Mouse (Mus musculus) midbrain, embryonic 10.5 days (tissue): Measurements from ENCODE around the gene Trpm4. TPM values are rescaled to one million over a fixed set of nuclear protein-coding genes. Genes with fewer than 3 reads are reported as not detected.

Experiments
- DNase-seq: peaks from one replicate; pipeline ENCODE4 v3.0.0-alpha.2; 2017; ENCODE audit warnings: low spot score
- H3K27ac ChIP-seq: fragments of 300-500 bp; sonication (generic); replicated peaks from 2 replicates; pipeline ENCODE4 v1.5.1; 2016; ENCODE audit warnings: mild to moderate bottlenecking
- H3K27me3 ChIP-seq: fragments of 300-500 bp; sonication (generic); 2 replicates; pipeline ENCODE4 v1.6.1; 2016; ENCODE audit warnings: low read depth, mild to moderate bottlenecking; ENCODE audit not compliant: poor library complexity, severe bottlenecking
- H3K36me3 ChIP-seq: fragments of 300-500 bp; sonication (generic); 2 replicates; pipeline ENCODE4 v1.6.1; 2016; ENCODE audit warnings: mild to moderate bottlenecking, moderate library complexity
- H3K4me1 ChIP-seq: fragments of 300-500 bp; sonication (generic); 2 replicates; pipeline ENCODE4 v1.6.1; 2016
- H3K4me3 ChIP-seq: fragments of 300-500 bp; sonication (generic); 2 replicates; pipeline ENCODE4 v1.5.1; 2016; ENCODE audit warnings: mild to moderate bottlenecking, moderate library complexity
- H3K9me3 ChIP-seq: fragments of 300-500 bp; sonication (generic); replicated peaks from 2 replicates; pipeline ENCODE4 v1.6.1; 2016; ENCODE audit warnings: mild to moderate bottlenecking
- WGBS: fragments of 180-500 bp; shearing (Covaris S2); methylation state at CpG from one replicate; pipeline ENCODE4 v1.1.7; 2016; 5-methylcytosine and 5-hydroxymethylcytosine counted together
- polyA plus RNA-seq: library from polyadenylated mRNA; unstranded; fragments of >200 nt; fragmentation: Nextera tagmentation; extraction: Ambion mirVana; gene quantifications from 2 replicates; pipeline ENCODE4 v1.2.1, GENCODE M21; 2016

Gene Trpm4
- polyA plus RNA-seq, 1 experiment from 2014 or later = 7.0 TPM

DNA sequence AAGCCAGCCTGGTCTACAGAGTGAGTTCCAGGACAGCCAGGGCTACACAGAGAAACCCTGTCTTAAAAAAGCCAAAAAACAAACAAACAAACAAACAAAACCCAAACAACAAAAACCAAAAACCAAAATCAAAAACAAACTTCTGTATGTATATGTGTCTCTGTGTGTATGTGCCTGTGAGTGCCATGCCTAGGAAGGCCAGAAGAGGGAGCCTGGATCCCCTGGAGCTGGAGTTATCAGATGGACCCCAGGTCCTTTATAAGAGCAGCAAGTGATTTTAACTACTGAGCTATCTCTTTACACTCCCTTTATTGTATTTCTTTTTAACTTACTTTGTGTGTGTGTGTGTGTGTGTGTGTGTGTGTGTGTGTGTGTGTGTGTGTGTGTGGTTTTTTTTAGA lies 7.8 kb downstream of the Trpm4 start:
- H3K4me1 ChIP-seq = no peaks in the 10 kb centered on the region
- H3K36me3 ChIP-seq = no peaks in the 10 kb centered on the region
- H3K27ac ChIP-seq = no peak overlapping the region
- DNase-seq = no peak
- H3K4me3 ChIP-seq = no peak overlapping the region
- no peaks in the 10 kb centered on the region for H3K27me3 ChIP-seq
- no peaks in the 10 kb centered on the region for H3K9me3 ChIP-seq

DNA sequence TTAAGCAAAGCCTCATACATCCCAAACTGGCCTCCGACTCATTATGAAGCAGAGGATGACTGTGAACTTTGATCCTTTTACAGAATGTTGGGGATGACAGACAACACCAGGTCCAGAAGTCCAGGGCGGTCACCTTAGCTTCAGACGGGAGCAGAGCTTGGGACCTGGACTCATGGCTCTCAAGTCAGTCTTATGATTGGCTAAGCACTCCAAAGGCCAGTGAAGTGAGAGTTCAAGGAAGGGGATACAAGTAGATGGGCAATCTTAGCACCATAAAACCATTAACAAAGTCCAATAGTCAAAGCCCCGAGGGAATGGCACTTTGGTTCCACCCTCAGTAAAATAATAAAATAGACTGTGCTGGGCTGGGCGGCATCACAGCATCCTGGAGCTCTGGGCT lies 10.5 kb downstream of the Trpm4 start:
- no peaks in the 10 kb centered on the region for H3K4me1 ChIP-seq
- 89% methylated on average over 5 of the region's 5 CpGs for WGBS
- DNase-seq = no peak
- no peak overlapping the region for H3K4me3 ChIP-seq
- no peak overlapping the region for H3K27ac ChIP-seq
- H3K9me3 ChIP-seq = no peaks in the 10 kb centered on the region
- no peaks in the 10 kb centered on the region for H3K36me3 ChIP-seq
- H3K27me3 ChIP-seq = no peaks in the 10 kb centered on the region

DNA sequence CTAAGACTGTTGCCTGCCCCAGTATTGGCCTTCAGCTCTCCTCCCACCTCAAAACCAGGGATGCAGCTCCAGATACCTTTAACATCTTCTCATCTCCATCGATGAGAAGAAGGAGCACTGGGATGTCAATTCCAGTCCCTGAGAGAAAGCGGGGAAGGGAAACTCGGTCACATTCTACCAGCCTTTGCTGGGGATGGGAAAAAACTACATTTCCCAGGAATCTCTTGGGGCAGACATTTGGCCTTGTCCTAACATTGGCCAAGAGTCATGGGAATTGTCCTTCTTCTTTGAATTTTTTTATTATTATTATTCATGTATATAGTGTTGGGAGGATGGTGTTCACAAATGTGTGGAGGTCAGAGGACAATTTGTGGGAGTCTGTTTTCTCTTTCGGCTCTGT lies 11.3 kb downstream of the Trpm4 start:
- no peak overlapping the region for H3K4me3 ChIP-seq
- H3K9me3 ChIP-seq = no peaks in the 10 kb centered on the region
- no peak overlapping the region for H3K27ac ChIP-seq
- no peaks in the 10 kb centered on the region for H3K27me3 ChIP-seq
- no peaks in the 10 kb centered on the region for H3K36me3 ChIP-seq
- WGBS = 95% methylated on average over 4 of the region's 4 CpGs
- DNase-seq = no peak
- no peaks in the 10 kb centered on the region for H3K4me1 ChIP-seq

DNA sequence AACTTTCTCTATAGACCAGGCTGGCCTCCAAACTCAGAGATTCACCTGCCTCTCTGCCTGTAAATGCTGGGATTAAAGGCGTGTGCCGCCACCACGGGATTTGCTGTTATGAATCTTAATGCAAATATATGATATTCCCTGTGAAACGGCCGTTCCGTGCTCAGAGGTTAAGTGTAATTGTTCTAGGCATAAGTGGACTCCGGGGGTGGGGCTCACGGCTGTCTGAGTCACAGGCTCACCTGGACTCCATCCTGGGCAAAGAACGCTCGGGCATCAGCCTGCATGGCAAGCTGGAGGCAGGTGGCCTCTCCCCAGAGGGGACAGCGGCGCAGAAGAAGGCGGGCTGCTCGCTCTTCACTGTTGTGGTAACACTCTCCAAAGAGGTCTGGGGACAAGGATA lies 17.0 kb downstream of the Trpm4 start:
- Histone ChIP-seq H3K36me3 (no peaks in the 10 kb centered on the region), H3K27me3 (no peaks in the 10 kb centered on the region), H3K4me1 (peaks cover 13% of the 10 kb centered on the region), H3K4me3 (no peak overlapping the region), H3K9me3 (no peaks in the 10 kb centered on the region), H3K27ac (no peak overlapping the region)
- DNase-seq = no peak
- 94% methylated on average over 14 of the region's 14 CpGs for WGBS

DNA sequence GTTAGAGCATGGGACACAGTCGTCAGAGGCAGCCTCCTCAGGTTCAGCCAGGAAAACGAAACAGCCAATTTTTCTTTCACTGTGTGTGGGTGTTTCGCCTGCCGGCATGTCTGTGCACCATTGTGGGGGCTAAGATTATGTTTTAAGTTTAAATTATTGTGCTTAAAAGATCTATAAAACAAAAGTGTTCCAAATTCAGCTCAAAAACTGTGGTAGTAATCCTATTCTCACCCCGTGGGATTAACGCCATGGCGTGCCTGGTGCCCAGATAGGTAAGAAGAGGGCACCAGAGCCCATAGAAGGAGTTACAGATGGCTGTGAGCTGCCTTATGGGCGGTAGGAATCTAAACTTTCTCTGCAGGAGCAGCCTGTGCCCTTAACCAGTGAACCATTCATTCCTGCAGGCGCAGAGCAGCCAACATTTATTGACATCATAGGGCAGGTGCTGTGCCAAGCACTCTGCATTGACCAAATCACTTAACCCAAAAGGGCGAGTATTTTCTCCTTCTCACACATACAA lies 18.3 kb downstream of the Trpm4 start:
- no peaks in the 10 kb centered on the region for H3K27me3 ChIP-seq
- H3K9me3 ChIP-seq = no peaks in the 10 kb centered on the region
- WGBS = 89% methylated on average over 10 of the region's 10 CpGs
- no peak overlapping the region for H3K27ac ChIP-seq
- peaks cover 15% of the 10 kb centered on the region for H3K4me1 ChIP-seq
- H3K36me3 ChIP-seq = no peaks in the 10 kb centered on the region
- DNase-seq = no peak
- H3K4me3 ChIP-seq = no peak overlapping the region

DNA sequence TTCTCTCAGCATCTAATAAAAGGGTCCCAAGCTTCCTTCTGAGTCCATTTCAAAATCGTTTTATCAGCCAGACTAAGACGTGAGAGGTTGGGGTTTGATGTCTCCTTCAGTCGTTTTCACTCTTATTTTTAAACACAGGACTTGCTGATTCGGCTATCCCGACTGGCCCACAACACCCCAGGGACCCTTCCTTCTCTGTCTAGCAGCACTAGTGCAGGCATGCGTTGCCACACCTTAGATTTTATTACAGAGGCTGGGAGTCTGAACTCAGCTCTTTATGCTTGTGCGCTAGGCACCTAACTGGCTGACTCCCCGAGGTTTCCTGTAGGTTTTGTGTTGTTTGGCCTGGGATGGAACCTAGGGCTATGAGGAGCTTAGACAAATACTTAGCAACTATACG lies 20.1 kb downstream of the Trpm4 start:
- WGBS = 57% methylated on average over 9 of the region's 9 CpGs
- H3K9me3 ChIP-seq = no peaks in the 10 kb centered on the region
- H3K4me3 ChIP-seq = no peak overlapping the region
- no peak for DNase-seq
- H3K27ac ChIP-seq = no peak overlapping the region
- no peaks in the 10 kb centered on the region for H3K36me3 ChIP-seq
- no peaks in the 10 kb centered on the region for H3K27me3 ChIP-seq
- peaks cover 31% of the 10 kb centered on the region for H3K4me1 ChIP-seq

DNA sequence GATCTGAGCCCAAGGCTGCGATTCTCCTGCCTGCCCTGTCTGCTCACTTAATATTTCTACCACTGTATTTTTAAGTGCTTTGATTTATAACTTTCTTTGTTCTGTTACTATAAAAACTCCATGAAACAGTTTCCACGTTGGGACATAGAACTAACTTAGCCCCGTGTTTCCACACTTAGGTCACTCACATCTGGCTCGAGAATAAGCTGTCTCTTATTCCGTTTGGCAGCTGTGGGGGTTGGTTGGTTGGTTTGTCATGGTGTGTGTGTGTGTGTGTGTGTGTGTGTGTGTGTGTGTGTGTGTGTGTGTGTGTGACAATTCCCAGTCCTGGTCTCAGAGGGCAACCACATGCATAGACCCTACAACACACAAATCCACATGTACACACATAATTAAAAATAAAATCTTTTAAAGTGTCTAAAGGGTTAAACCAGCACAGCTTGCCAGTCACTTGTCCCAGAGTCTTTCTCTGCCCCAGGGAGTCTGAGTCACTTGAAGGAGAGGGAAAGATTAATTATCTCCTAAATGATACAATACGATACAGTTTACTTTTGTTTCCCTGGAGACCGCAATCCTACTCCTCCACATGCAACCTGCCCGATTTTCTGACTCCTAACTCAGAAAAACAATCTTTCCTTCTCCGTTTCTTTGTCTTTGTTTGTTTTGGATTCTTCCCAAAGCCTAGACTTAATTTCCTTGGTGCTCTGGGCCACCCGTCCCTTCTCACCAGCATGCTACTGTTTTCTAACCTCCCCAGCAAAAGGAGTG lies 20.7 kb downstream of the Trpm4 start:
- 46% methylated on average over 10 of the region's 10 CpGs for WGBS

DNA sequence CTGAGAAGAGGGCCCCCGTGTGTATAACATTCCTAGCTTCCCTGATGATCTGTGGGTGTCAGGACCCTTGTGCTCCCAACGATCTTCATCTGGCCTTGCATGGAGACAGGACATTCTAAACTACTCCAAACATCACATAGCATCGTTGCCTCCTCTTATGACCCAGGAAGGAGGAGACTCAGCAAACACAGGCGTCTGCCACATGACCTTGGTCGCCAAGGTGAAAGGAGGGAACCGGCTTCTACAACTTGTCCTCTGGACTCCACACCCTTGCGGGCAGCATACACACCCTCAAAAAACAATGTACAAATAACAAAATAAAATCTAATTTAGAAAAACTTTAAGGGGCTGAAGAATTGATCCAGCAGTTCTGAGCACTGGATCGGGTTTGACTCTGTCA lies 21.6 kb downstream of the Trpm4 start:
- Histone ChIP-seq H3K4me3 (no peak overlapping the region), H3K4me1 (peaks cover 31% of the 10 kb centered on the region), H3K27ac (no peak overlapping the region), H3K36me3 (no peaks in the 10 kb centered on the region), H3K27me3 (no peaks in the 10 kb centered on the region), H3K9me3 (no peaks in the 10 kb centered on the region)
- WGBS = 75% methylated on average over 8 of the region's 8 CpGs
- DNase-seq = no peak

More for the DNA sequence above, 20.7 kb downstream of the Trpm4 start:
- no peak overlapping the region for H3K4me3 ChIP-seq
- no peaks in the 10 kb centered on the region for H3K9me3 ChIP-seq
- no peaks in the 10 kb centered on the region for H3K36me3 ChIP-seq
- DNase-seq = no peak
- H3K27ac ChIP-seq = no peak overlapping the region
- H3K4me1 ChIP-seq = peaks cover 31% of the 10 kb centered on the region
- no peaks in the 10 kb centered on the region for H3K27me3 ChIP-seq

DNA sequence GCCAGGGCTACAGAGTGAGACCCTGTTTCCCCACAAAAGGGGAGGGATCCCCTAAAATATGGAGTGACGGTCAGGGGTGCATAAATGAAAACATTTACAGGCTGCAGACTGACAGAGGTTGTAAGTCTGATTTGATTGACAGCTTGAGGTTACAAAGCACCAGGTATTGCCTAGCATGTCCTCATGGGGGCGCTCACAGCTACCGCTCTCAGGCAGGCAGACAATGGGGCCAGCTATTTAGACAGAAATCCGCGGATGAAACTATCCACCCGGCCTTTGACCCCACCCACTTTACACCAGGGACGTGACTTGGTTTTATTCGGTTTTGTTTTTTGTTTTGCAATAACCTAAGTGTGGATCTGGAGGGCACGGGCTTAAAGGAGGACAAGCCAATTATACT lies 24.1 kb downstream of the Trpm4 start:
- WGBS = 11% methylated on average over 9 of the region's 9 CpGs
- Histone ChIP-seq H3K27ac (peak overlapping the region; percentile 53), H3K4me1 (peaks cover 43% of the 10 kb centered on the region)

DNA sequence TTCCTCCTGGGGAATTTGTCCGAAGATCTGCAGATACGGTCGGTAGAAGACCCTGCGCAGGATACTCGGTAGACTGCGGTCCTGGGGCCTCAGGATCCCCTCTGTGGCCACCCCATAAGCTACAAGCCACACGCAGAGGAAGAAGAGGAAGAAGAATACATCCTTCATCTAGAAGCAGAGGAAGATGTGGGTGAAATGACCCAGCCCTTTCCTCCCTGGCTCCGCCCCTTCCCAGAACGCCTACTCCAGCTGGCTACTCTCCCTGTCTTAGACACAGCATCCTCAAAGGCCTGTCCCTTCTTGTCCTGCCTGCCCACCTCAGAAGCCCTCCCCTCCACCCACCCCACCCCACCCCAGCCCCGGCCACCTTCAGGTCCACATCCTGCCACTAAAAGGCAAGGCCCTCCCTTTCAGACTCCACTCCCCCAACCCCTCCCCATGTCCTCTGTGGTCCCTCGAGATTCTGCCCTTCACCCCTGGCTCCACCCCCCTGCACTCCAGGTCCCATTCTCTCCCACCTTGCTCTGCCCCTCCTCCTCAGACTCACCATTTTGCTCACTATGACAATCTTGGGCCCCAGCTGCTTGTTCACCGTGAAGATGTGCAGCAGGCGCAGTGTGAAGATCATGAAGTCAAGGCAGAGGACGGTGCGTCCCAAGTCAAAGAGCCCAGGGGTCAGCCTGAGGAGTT lies 24.9 kb downstream of the Trpm4 start:
- no peak overlapping the region for H3K4me3 ChIP-seq
- peaks cover 46% of the 10 kb centered on the region for H3K4me1 ChIP-seq
- 70% methylated on average over 15 of the region's 15 CpGs for WGBS
- no peaks in the 10 kb centered on the region for H3K9me3 ChIP-seq
- DNase-seq = no peak
- peak overlapping the region; percentile 53; the same call in 1 of the 2 replicates for H3K27ac ChIP-seq
- H3K27me3 ChIP-seq = no peaks in the 10 kb centered on the region; the same call in 1 of the 2 replicates
- no peaks in the 10 kb centered on the region for H3K36me3 ChIP-seq

More for the DNA sequence above, 24.1 kb downstream of the Trpm4 start:
- H3K36me3 ChIP-seq = no peaks in the 10 kb centered on the region
- H3K27me3 ChIP-seq = no peaks in the 10 kb centered on the region; the same call in 1 of the 2 replicates
- DNase-seq = peak; percentile 74
- H3K9me3 ChIP-seq = no peaks in the 10 kb centered on the region
- no peak overlapping the region; the same call in 1 of the 2 replicates for H3K4me3 ChIP-seq

DNA sequence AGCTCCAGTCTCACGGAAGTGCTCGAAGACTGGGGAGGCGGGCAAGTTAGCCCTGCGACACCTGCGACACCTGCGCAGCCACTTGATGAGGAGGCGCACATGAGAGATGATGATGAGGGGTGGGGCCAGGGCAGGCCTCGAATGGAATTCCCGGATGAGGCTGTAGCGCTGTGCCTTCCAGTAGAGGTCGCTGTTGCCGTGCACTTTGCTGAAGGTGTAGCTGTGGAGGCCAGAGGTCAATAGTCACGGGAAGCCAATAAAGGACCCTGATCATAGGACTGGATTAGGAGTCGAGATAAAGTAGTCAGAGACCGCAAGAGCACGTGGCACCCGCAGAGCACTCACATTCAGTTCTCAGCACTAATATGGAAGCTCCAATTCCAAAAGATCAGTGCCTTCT lies 28.3 kb downstream of the Trpm4 start:
- no peaks in the 10 kb centered on the region for H3K9me3 ChIP-seq
- H3K4me1 ChIP-seq = peaks cover 37% of the 10 kb centered on the region
- no peaks in the 10 kb centered on the region; the same call in 1 of the 2 replicates for H3K27me3 ChIP-seq
- peak overlapping the region; percentile 72; the same call in 1 of the 2 replicates for H3K27ac ChIP-seq
- peak; percentile 82 for DNase-seq
- 3% methylated on average over 17 of the region's 17 CpGs for WGBS
- peak overlapping the region; percentile 51 for H3K4me3 ChIP-seq
- H3K36me3 ChIP-seq = no peaks in the 10 kb centered on the region

DNA sequence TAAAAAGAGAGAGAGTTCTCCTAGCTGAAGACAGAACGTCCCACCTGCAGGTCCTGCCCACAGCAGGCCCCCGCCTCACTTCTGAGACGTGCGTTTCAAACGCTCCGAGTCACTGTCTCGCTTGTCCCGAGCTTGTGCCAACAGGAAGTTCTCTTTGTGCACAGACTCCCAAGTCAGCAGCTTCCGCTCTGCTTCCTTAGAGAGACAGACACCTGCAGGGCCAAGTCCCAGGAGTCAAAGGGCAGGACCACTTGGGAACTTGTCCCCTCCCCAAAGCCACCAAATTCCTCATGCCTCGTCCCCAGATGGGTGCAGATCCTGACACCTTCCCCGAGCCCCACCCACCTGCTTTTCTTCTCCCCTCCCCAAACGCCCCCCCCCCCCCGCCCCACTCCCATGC lies 28.7 kb downstream of the Trpm4 start:
- no peaks in the 10 kb centered on the region for H3K9me3 ChIP-seq
- H3K36me3 ChIP-seq = no peaks in the 10 kb centered on the region
- H3K27ac ChIP-seq = peak overlapping the region; percentile 72; the same call in 1 of the 2 replicates
- peak overlapping the region; percentile 51 for H3K4me3 ChIP-seq
- H3K4me1 ChIP-seq = peaks cover 36% of the 10 kb centered on the region
- DNase-seq = peak; percentile 16
- no peaks in the 10 kb centered on the region; the same call in 1 of the 2 replicates for H3K27me3 ChIP-seq
- 16% methylated on average over 12 of the region's 13 CpGs for WGBS

DNA sequence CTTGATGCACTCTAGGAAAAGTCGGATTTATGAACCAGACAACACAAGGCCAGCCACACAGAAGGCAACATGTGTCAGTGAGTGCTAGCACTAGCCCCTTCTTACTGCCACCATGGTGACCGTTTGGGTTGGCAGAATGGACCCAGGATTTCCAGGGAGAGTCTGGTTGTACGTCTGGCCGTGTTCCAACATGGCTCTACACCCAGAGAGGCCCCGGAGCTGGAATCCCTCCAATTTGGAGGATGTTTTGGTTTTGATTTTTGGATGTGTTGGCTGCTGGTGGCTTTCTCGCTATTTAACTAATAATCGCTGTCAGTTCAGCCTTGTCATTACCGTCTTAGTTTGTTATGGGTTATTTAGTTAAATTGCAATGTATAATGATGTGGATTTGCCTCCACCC lies 31.0 kb downstream of the Trpm4 start:
- H3K4me3 ChIP-seq = no peak overlapping the region
- H3K27me3 ChIP-seq = no peaks in the 10 kb centered on the region; the same call in 1 of the 2 replicates
- no peak for DNase-seq
- H3K36me3 ChIP-seq = no peaks in the 10 kb centered on the region
- 89% methylated on average over 8 of the region's 8 CpGs for WGBS
- no peak overlapping the region for H3K27ac ChIP-seq
- no peaks in the 10 kb centered on the region for H3K9me3 ChIP-seq
- peaks cover 22% of the 10 kb centered on the region for H3K4me1 ChIP-seq
